Mouse (Mus musculus): ENCODE measurements at regions not wholly inside any gene's neighbourhood (a gene's known extent, or its start where the extent isn't known, plus 50 kb on each side); places are given as distances from the start of the nearest gene placed in this dataset.
"Not testable (repeated sequence)": the region's sequence is repeated elsewhere in the genome, so short reads cannot be mapped to it uniquely, and the experiment has no call there.

DNA sequence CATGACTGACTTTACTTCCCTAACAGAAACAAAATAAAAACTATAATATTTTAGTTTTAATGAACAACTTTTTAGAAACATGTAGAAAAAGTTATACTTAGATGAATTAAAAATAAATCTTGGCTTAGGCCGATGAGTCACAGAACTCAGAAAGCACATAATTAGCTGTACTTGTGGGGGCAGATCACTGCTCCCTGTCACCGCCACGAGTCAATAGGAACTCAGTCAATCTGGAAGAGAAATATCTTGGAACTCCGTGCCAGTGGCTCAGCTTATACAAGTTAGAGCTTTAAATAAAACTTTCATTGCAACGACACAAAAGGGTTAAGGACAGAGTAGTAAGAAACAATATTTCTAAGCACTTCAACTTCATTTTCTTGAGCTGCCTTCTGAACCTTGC, 622.7 kb upstream of the Cdh8 start:
- Histone ChIP-seq H3K9me3 (no peaks in the 10 kb centered on the region), H3K4me1 (replicated peaks) (no peaks in the 10 kb centered on the region), H3K36me3 (no peaks in the 10 kb centered on the region), H3K27ac (replicated peaks) (no peak overlapping the region), H3K4me2 (no peak overlapping the region), H3K27me3 (no peaks in the 10 kb centered on the region), H3K4me3 (no peak overlapping the region), H3K9ac (no peak overlapping the region)
- 75% methylated on average over 5 of the region's 5 CpGs for WGBS
- ATAC-seq (ENCODE audit: low FRiP score, low read depth): no peak

DNA sequence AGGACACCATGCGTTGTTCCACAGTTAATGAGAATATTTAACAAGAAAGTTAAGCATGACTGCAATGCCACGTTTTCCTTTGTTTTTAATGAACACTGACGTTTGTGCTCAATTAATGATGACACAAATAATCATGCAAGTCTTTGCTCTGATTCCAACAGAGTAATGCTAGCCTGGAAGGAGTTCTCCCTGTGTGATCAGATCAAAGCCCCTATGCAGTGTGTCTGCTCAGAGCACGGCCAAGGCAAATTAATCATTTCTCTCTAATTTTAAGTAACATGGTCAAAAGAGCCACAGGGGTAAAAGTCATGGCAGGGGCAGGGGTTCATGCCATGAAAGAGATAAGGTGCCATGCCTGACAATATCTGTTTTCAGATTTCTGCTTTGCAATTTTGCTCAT, 618.2 kb upstream of the Cdh8 start:
- Histone ChIP-seq H3K9ac (no peak overlapping the region), H3K4me3 (no peak overlapping the region), H3K27ac (replicated peaks) (no peak overlapping the region), H3K4me2 (no peak overlapping the region), H3K36me3 (no peaks in the 10 kb centered on the region), H3K9me3 (no peaks in the 10 kb centered on the region), H3K4me1 (replicated peaks) (no peaks in the 10 kb centered on the region), H3K27me3 (no peaks in the 10 kb centered on the region)
- WGBS: 45% methylated on average over 4 of the region's 4 CpGs
- no peak for ATAC-seq (ENCODE audit: low FRiP score, low read depth)

DNA sequence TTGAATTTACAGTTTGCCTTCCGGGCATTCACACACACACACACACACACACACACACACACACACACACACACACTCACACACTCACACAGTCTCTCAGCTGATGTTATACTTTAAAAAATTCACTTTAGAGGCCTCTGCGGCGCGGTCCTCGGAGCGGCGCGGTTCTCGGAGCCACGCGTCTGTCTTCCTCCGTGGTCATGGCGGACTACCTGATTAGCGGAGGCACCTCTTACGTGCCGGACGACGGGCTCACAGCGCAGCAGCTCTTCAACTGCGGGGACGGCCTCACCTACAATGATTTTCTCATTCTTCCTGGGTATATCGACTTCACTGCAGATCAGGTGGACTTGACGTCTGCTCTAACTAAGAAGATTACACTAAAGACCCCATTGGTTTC, 614.1 kb upstream of the Cdh8 start:
- H3K27ac ChIP-seq (replicated peaks); H3K4me2 ChIP-seq; H3K27me3 ChIP-seq; H3K4me3 ChIP-seq; H3K36me3 ChIP-seq; H3K9ac ChIP-seq; ATAC-seq (ENCODE audit: low FRiP score, low read depth); H3K9me3 ChIP-seq; H3K4me1 ChIP-seq (replicated peaks): not testable (repeated sequence)
- 98% methylated on average over 23 of the region's 23 CpGs for WGBS

DNA sequence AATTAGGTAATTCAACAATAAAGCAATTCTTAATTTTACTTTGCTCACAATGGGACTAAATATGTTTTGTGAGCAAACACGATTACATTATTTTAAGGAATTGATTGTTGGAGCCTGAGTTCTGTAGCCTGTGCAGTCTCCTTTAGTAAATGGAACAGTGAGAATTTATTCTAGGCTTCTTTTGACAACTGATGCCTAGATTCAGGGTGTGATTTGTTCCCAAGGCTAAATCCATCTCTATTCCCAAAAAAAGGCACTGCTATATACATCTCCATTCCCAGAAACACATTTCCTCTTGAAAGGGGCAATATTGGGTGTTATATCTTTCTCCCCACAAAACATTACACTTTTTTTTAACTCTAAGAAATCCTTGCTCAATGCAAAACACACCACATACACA, 599.4 kb upstream of the Cdh8 start:
- 95% methylated on average over 1 of the region's 1 CpGs for WGBS
- no peaks in the 10 kb centered on the region for H3K27me3 ChIP-seq
- no peaks in the 10 kb centered on the region for H3K9me3 ChIP-seq
- no peak overlapping the region for H3K27ac ChIP-seq (replicated peaks)
- no peak for ATAC-seq (ENCODE audit: low FRiP score, low read depth)
- no peaks in the 10 kb centered on the region for H3K4me1 ChIP-seq (replicated peaks)
- no peak overlapping the region for H3K9ac ChIP-seq
- no peak overlapping the region for H3K4me2 ChIP-seq
- no peaks in the 10 kb centered on the region for H3K36me3 ChIP-seq
- no peak overlapping the region for H3K4me3 ChIP-seq

DNA sequence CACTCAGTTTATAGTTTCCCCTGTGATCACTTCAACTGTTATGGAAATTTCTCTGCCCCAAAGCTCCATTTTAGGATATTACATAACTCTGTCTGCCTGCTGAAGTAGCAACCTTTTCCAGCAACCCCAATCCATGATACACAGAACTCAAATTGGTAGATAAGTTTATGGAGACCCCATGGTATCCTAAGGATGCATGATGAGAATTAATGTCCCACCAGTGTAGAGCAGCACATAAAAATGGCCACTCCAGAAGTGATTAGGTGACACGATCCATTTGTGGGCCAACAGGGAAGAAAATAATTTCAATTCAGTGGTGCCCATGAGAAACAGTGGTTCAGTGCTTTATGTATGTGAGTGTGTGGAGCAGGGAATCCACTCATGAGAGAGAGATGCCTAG, 583.3 kb upstream of the Cdh8 start:
- H3K4me2 ChIP-seq: no peak overlapping the region
- no peaks in the 10 kb centered on the region for H3K9me3 ChIP-seq
- H3K9ac ChIP-seq: no peak overlapping the region
- H3K36me3 ChIP-seq: no peaks in the 10 kb centered on the region
- no peak overlapping the region for H3K27ac ChIP-seq (replicated peaks)
- no peaks in the 10 kb centered on the region for H3K27me3 ChIP-seq
- H3K4me3 ChIP-seq: no peak overlapping the region
- H3K4me1 ChIP-seq (replicated peaks): no peaks in the 10 kb centered on the region
- WGBS: 86% methylated on average over 1 of the region's 1 CpGs
- ATAC-seq (ENCODE audit: low FRiP score, low read depth): no peak

DNA sequence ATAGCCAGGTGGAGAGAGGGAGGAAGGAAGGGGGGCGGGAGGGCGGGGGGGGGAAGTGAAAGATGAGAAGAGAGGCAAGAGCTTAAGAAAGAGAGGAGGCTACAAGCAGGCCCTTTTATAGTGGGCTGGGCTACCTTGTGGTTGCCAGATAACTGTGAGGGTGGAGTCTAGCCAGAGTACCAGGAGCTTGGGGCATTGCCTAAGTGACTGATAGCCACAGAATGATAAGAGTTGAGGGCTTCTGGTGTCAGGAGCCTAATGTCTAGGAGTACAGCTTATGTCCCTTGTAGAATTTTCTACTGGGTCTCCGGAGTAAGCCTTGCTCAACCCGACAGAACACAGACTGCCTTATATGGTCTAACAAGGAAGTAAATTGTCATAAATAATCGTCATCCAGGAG, 567.4 kb upstream of the Cdh8 start:
- H3K27me3 ChIP-seq: no peaks in the 10 kb centered on the region
- H3K36me3 ChIP-seq: no peaks in the 10 kb centered on the region
- WGBS: 83% methylated on average over 5 of the region's 5 CpGs
- H3K4me2 ChIP-seq: no peak overlapping the region
- no peak overlapping the region for H3K9ac ChIP-seq
- no peak for ATAC-seq (ENCODE audit: low FRiP score, low read depth)
- no peaks in the 10 kb centered on the region for H3K9me3 ChIP-seq
- H3K4me3 ChIP-seq: no peak overlapping the region
- H3K27ac ChIP-seq (replicated peaks): no peak overlapping the region
- H3K4me1 ChIP-seq (replicated peaks): no peaks in the 10 kb centered on the region

DNA sequence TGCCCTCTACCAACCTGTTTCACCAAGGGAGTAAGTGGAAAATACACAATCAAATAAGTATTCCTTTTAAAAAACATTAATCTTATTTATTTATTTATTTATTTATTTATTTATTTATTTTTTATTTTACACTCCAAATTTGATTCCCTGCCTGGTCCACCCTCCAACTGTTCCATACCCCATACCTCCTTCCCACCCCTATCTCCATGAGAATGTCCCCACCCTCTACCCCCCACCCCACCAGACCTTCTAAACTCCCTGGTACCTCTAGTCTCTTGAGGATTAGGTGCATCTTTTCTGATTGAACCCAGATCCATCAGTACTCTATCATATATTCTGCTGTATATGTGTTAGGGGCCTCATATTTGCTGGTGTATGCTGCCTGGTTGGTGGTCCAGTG, 538.4 kb upstream of the Cdh8 start:
- no peaks in the 10 kb centered on the region for H3K27me3 ChIP-seq
- H3K36me3 ChIP-seq: no peaks in the 10 kb centered on the region
- no peak for ATAC-seq (ENCODE audit: low FRiP score, low read depth)

DNA sequence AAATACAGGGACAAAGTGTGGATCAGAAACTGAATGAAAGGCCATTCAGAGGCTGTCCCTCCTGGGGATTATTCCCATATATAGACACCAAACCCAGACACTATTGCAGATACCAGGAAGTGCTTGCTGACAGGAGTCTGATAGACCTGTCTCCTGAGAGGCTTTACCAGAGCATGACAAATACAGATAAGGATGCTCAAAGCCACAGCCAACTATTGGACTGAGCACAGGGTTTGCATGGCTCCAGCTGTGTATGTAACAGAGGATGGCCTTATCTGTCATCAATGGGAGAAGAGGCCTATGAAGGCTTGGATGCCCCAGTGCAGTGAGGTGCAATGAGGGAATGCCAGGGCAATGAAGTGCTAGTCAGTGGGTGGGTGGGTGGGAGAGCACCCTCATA, 537.6 kb upstream of the Cdh8 start:
- Histone ChIP-seq H3K4me2 (no peak overlapping the region), H3K9ac (no peak overlapping the region), H3K9me3 (no peaks in the 10 kb centered on the region), H3K36me3 (no peaks in the 10 kb centered on the region), H3K27me3 (no peaks in the 10 kb centered on the region), H3K27ac (replicated peaks) (no peak overlapping the region), H3K4me3 (no peak overlapping the region), H3K4me1 (replicated peaks) (no peaks in the 10 kb centered on the region)
- no peak for ATAC-seq (ENCODE audit: low FRiP score, low read depth)

More for the DNA sequence above, 538.4 kb upstream of the Cdh8 start:
- no peaks in the 10 kb centered on the region for H3K9me3 ChIP-seq
- H3K4me2 ChIP-seq: no peak overlapping the region
- no peak overlapping the region for H3K27ac ChIP-seq (replicated peaks)
- H3K4me3 ChIP-seq: no peak overlapping the region
- H3K9ac ChIP-seq: no peak overlapping the region
- no peaks in the 10 kb centered on the region for H3K4me1 ChIP-seq (replicated peaks)

DNA sequence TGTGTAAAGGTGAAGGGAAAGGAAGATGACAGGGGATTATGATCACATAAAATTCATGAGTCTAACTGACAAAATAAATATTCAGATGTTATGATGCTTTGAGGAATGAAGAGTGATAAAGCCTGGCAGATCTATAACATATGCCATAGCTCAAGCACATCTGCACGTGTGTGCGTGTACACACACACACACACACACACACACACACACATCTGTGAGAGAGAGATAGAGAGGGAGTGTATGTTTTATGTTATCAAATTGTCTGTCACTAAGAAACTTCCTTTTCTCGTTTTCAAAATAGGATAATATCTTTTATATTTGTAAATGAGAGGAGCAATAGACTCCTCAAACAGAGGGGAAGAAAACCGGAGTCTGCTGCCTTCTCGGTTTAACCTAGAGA, 516.9 kb upstream of the Cdh8 start:
- no peak for ATAC-seq (ENCODE audit: low FRiP score, low read depth)
- H3K36me3 ChIP-seq: no peaks in the 10 kb centered on the region
- no peaks in the 10 kb centered on the region for H3K4me1 ChIP-seq (replicated peaks)
- no peak overlapping the region for H3K27ac ChIP-seq (replicated peaks)
- H3K9ac ChIP-seq: no peak overlapping the region
- H3K4me3 ChIP-seq: no peak overlapping the region
- no peaks in the 10 kb centered on the region for H3K27me3 ChIP-seq
- H3K4me2 ChIP-seq: no peak overlapping the region
- 89% methylated on average over 5 of the region's 5 CpGs for WGBS
- H3K9me3 ChIP-seq: no peaks in the 10 kb centered on the region

Measured in hindbrain, embryonic 15.5 days (tissue).